Mouse (Mus musculus) gastrocnemius, postnatal 4 days (tissue): ENCODE data around the gene Cdc16. TPM values are rescaled to one million over a fixed set of nuclear protein-coding genes. Genes with fewer than 3 reads are reported as not detected.
A peak's percentile ranks its signal among the peaks of the same experiment; 100 is the strongest.
"Not testable (repeated sequence)": the region's sequence is repeated elsewhere in the genome, so short reads cannot be mapped to it uniquely, and the experiment has no call there.

Experiments
- DNase-seq, 2 experiments: peaks; one replicate each; pipeline ENCODE4 v3.0.0; 2021 to 2022; ENCODE audit warnings: low spot score in 2 of 2, mixed read lengths in 2 of 2
- long read RNA-seq, 2 experiments: library from polyadenylated mRNA; stranded (forward); transcript quantifications; one replicate each; pipeline ENCODE4 v2.0.0; 2021
- total RNA-seq, 2 experiments: library from RNA; stranded (reverse); gene quantifications; 2 replicates each; pipeline ENCODE4 v1.2.3; 2021

The Cdc16 gene
- 10 to 100 TPM; 63.6 to 70.9 TPM for total RNA-seq
- long read RNA-seq, experiment 1, transcript Cdc16-201 (18 exons, 2,301 nt), result major isoform, 79 of 92 reads
- long read RNA-seq, experiment 1, partial matches to known transcripts, result 2 of 92 reads
- long read RNA-seq, experiment 1, other reads (novel, unspliced or antisense), result 11 of 92 reads
- long read RNA-seq, experiment 2, transcript Cdc16-201 (18 exons, 2,301 nt), result major isoform, 107 of 137 reads
- long read RNA-seq, experiment 2, partial matches to known transcripts, result 6 of 137 reads
- long read RNA-seq, experiment 2, other reads (novel, unspliced or antisense), result 24 of 137 reads

GRCm38 (mm10) chr8:13756982-13757804 is at the start of gene Cdc16:
Cdc16 (plus strand) TSS chr8:13757676.
- DNase-seq, result peak; percentile 83 to 91

- no peak for DNase-seq
Observed at GRCm38 (mm10) chr8:13708514-13708913, 49.0 kb upstream of the Cdc16 start.

GRCm38 (mm10) chr8:13718980-13719379 is 38.5 kb upstream of the Cdc16 start:
- no peak for DNase-seq

GRCm38 (mm10) chr8:13725722-13726121 is 31.8 kb upstream of the Cdc16 start:
- DNase-seq, result peak; percentile 30 to 48

GRCm38 (mm10) chr8:13727469-13728094 is 29.9 kb upstream of the Cdc16 start:
- no peak for DNase-seq

- DNase-seq, result no peak
Observed at GRCm38 (mm10) chr8:13740323-13740770, 17.1 kb upstream of the Cdc16 start.

GRCm38 (mm10) chr8:13740817-13741613 is 16.5 kb upstream of the Cdc16 start:
- DNase-seq, result no peak

GRCm38 (mm10) chr8:13746212-13746611 is 11.3 kb upstream of the Cdc16 start:
- DNase-seq, result not testable (repeated sequence)

- no peak for DNase-seq
Observed at GRCm38 (mm10) chr8:13747626-13748025, 9.8 kb upstream of the Cdc16 start.

- peak; percentile 60 to 82 for DNase-seq
Observed at GRCm38 (mm10) chr8:13753680-13754079, 3.8 kb upstream of the Cdc16 start.

- DNase-seq, result no peak
Observed at GRCm38 (mm10) chr8:13756480-13756879, 996 bp upstream of the Cdc16 start.

GRCm38 (mm10) chr8:13757805-13758727 is 590 bp downstream of the Cdc16 start:
- peak in 1 of 2 experiments; percentile 46 for DNase-seq

GRCm38 (mm10) chr8:13769206-13769605 is 11.7 kb downstream of the Cdc16 start:
- no peak for DNase-seq

GRCm38 (mm10) chr8:13780536-13780935 is 23.1 kb downstream of the Cdc16 start:
- DNase-seq, result no peak

- DNase-seq, result peak; percentile 82 to 89
Observed at GRCm38 (mm10) chr8:13785250-13785763, 27.8 kb downstream of the Cdc16 start, which contains the start of gene Upf3a. Upf3a (plus strand) TSS chr8:13785615.

GRCm38 (mm10) chr8:13785764-13786299 is 28.4 kb downstream of the Cdc16 start:
- peak; percentile 99 for DNase-seq

- DNase-seq, result no peak
Observed at GRCm38 (mm10) chr8:13789606-13790005, 32.1 kb downstream of the Cdc16 start.

GRCm38 (mm10) chr8:13793097-13793745 is 35.7 kb downstream of the Cdc16 start:
- no peak for DNase-seq

- DNase-seq, result no peak
Observed at GRCm38 (mm10) chr8:13793746-13794101, 36.2 kb downstream of the Cdc16 start.
